Mouse (Mus musculus) neural tube, embryonic 14.5 days (tissue): ENCODE measurements around the gene Ncoa5. TPM values are rescaled to one million over a fixed set of nuclear protein-coding genes. Genes with fewer than 3 reads are reported as not detected.
A peak's percentile ranks its signal among the peaks of the same experiment; 100 is the strongest.

Source experiments
- ATAC-seq: fragments of 200-750 bp; cut with Nextera tagmentation; 2 replicates; pipeline ENCODE4 v1.8.0; 2017; ENCODE audit warnings: low read depth, mild to moderate bottlenecking, moderate TSS enrichment, moderate library complexity
- H3K27ac ChIP-seq: fragments of 300-500 bp; sonication (generic); 2 replicates; pipeline ENCODE4 v1.5.1; 2014; ENCODE audit warnings: low read depth, mild to moderate bottlenecking, control low read depth, low read length, moderate library complexity, mixed read lengths
- H3K27me3 ChIP-seq: fragments of 300-500 bp; sonication (generic); 2 replicates; pipeline ENCODE4 v1.6.1; 2014; ENCODE audit warnings: low read length; ENCODE audit not compliant: control insufficient read depth, insufficient read depth
- H3K36me3 ChIP-seq: fragments of 300-500 bp; sonication (generic); 2 replicates; pipeline ENCODE4 v1.6.1; 2014; ENCODE audit warnings: low read length, mixed read lengths; ENCODE audit not compliant: control insufficient read depth, insufficient read depth
- H3K4me1 ChIP-seq: fragments of 300-500 bp; sonication (generic); 2 replicates; pipeline ENCODE4 v1.6.1; 2014; ENCODE audit warnings: low read length; ENCODE audit not compliant: control insufficient read depth, insufficient read depth
- H3K4me2 ChIP-seq: fragments of 300-500 bp; sonication (generic); 2 replicates; pipeline ENCODE4 v1.6.1; 2014; ENCODE audit warnings: mild to moderate bottlenecking, low read depth, low read length, control low read depth
- H3K4me3 ChIP-seq: fragments of 300-500 bp; sonication (generic); 2 replicates; pipeline ENCODE4 v1.5.1; 2014; ENCODE audit warnings: low read depth, low read length, control low read depth, mixed read lengths
- H3K9ac ChIP-seq: fragments of 300-500 bp; sonication (generic); replicated peaks from 2 replicates; pipeline ENCODE4 v1.6.1; 2014; ENCODE audit warnings: low read depth, mild to moderate bottlenecking, control low read depth, low read length, mixed read lengths
- H3K9me3 ChIP-seq: fragments of 300-500 bp; sonication (generic); 2 replicates; pipeline ENCODE4 v1.6.1; 2016; ENCODE audit warnings: low read length; ENCODE audit not compliant: control insufficient read depth
- WGBS: fragments of 180-500 bp; shearing (Covaris S2); extraction: QIAGEN DNeasy Blood & Tissue Kit; methylation state at CpG from one replicate; pipeline ENCODE4 v1.1.7; 2014; 5-methylcytosine and 5-hydroxymethylcytosine counted together
- polyA plus RNA-seq: library from polyadenylated mRNA; unstranded; fragments of >200 nt; fragmentation: Nextera tagmentation; extraction: Ambion mirVana; gene quantifications from 2 replicates; pipeline ENCODE4 v1.2.1, GENCODE M21; 2014

The Ncoa5 gene
- polyA plus RNA-seq, 1 experiment from 2014 or later, result 79.5 TPM

GRCm38 (mm10) chr2:165070096-165070816 is 35.6 kb upstream of the Ncoa5 start:
- no peak overlapping the region for H3K9ac ChIP-seq
- 0 out of 2 replicates have a peak, but pooled peaks have one; percentile 9 for ATAC-seq

GRCm38 (mm10) chr2:165068806-165069205 is 34.1 kb upstream of the Ncoa5 start:
- H3K4me3 ChIP-seq, result no peak overlapping the region
- no peaks in the 10 kb centered on the region for H3K36me3 ChIP-seq
- H3K27ac ChIP-seq, result no peak overlapping the region
- no peak overlapping the region for H3K9ac ChIP-seq
- no peak overlapping the region for H3K4me2 ChIP-seq
- H3K9me3 ChIP-seq, result no peaks in the 10 kb centered on the region
- WGBS, result 63% methylated on average over 2 of the region's 2 CpGs
- H3K27me3 ChIP-seq, result 0 out of 2 replicates have a peak, but pooled peaks cover 2% of the 10 kb centered on the region
- ATAC-seq, result no peak
- H3K4me1 ChIP-seq, result 0 out of 2 replicates have a peak, but pooled peaks cover 6% of the 10 kb centered on the region

More at GRCm38 (mm10) chr2:165070096-165070816, 35.6 kb upstream of the Ncoa5 start:
- H3K36me3 ChIP-seq, result no peaks in the 10 kb centered on the region
- H3K4me3 ChIP-seq, result no peak overlapping the region
- H3K9me3 ChIP-seq, result no peaks in the 10 kb centered on the region
- H3K27ac ChIP-seq, result no peak overlapping the region
- 23% methylated on average over 23 of the region's 23 CpGs for WGBS
- peaks cover 9% of the 10 kb centered on the region for H3K27me3 ChIP-seq
- H3K4me2 ChIP-seq, result no peak overlapping the region; the same call in 1 of the 2 replicates
- 0 out of 2 replicates have a peak, but pooled peaks cover 6% of the 10 kb centered on the region for H3K4me1 ChIP-seq

GRCm38 (mm10) chr2:165064489-165064888 is 29.8 kb upstream of the Ncoa5 start:
- Histone ChIP-seq H3K4me2 (no peak overlapping the region), H3K9me3 (no peaks in the 10 kb centered on the region), H3K4me3 (no peak overlapping the region), H3K27ac (no peak overlapping the region), H3K36me3 (no peaks in the 10 kb centered on the region), H3K9ac (no peak overlapping the region), H3K4me1 (no peaks in the 10 kb centered on the region), H3K27me3 (no peaks in the 10 kb centered on the region)
- WGBS, result 35% methylated on average over 7 of the region's 7 CpGs
- ATAC-seq, result no peak

- 84% methylated on average over 16 of the region's 16 CpGs for WGBS
- Histone ChIP-seq H3K27me3 (no peaks in the 10 kb centered on the region), H3K4me1 (no peaks in the 10 kb centered on the region), H3K9ac (no peak overlapping the region), H3K27ac (no peak overlapping the region), H3K36me3 (no peaks in the 10 kb centered on the region), H3K9me3 (no peaks in the 10 kb centered on the region), H3K4me2 (no peak overlapping the region), H3K4me3 (no peak overlapping the region)
- ATAC-seq, result no peak
Observed at GRCm38 (mm10) chr2:165061638-165062433, 27.2 kb upstream of the Ncoa5 start.

GRCm38 (mm10) chr2:165059961-165060360 is 25.3 kb upstream of the Ncoa5 start:
- Histone ChIP-seq H3K27me3 (0 out of 2 replicates have a peak, but pooled peaks cover 2% of the 10 kb centered on the region), H3K27ac (no peak overlapping the region), H3K4me2 (no peak overlapping the region), H3K36me3 (no peaks in the 10 kb centered on the region), H3K4me1 (no peaks in the 10 kb centered on the region), H3K9me3 (no peaks in the 10 kb centered on the region), H3K9ac (no peak overlapping the region), H3K4me3 (no peak overlapping the region)
- 95% methylated on average over 4 of the region's 4 CpGs for WGBS
- ATAC-seq, result no peak

- Histone ChIP-seq H3K4me3 (no peak overlapping the region), H3K4me1 (no peaks in the 10 kb centered on the region), H3K9me3 (no peaks in the 10 kb centered on the region), H3K36me3 (no peaks in the 10 kb centered on the region), H3K9ac (no peak overlapping the region), H3K27me3 (0 out of 2 replicates have a peak, but pooled peaks cover 2% of the 10 kb centered on the region), H3K27ac (no peak overlapping the region), H3K4me2 (peak overlapping the region; percentile 18; the same call in 1 of the 2 replicates)
- WGBS, result 86% methylated on average over 14 of the region's 14 CpGs
- no peak for ATAC-seq
Observed at GRCm38 (mm10) chr2:165056377-165057085, 21.9 kb upstream of the Ncoa5 start.

GRCm38 (mm10) chr2:165055905-165056304 is 21.2 kb upstream of the Ncoa5 start:
- H3K27ac ChIP-seq, result no peak overlapping the region
- H3K9me3 ChIP-seq, result no peaks in the 10 kb centered on the region
- H3K4me3 ChIP-seq, result peak overlapping the region; percentile 4; the same call in 1 of the 2 replicates
- peak overlapping the region; percentile 18; the same call in 1 of the 2 replicates for H3K4me2 ChIP-seq
- H3K9ac ChIP-seq, result no peak overlapping the region
- ATAC-seq, result no peak
- no peaks in the 10 kb centered on the region for H3K36me3 ChIP-seq
- 12% methylated on average over 7 of the region's 7 CpGs for WGBS
- no peaks in the 10 kb centered on the region for H3K4me1 ChIP-seq
- 0 out of 2 replicates have a peak, but pooled peaks cover 2% of the 10 kb centered on the region for H3K27me3 ChIP-seq

- Histone ChIP-seq H3K4me3 (peak within 1 kb of the TSS; percentile 4; the same call in 1 of the 2 replicates), H3K36me3 (no peaks in the 10 kb centered on the region), H3K4me1 (no peaks in the 10 kb centered on the region), H3K9me3 (no peaks in the 10 kb centered on the region), H3K9ac (no peak within 1 kb of the TSS), H3K27ac (no peak within 1 kb of the TSS), H3K4me2 (peak within 1 kb of the TSS; percentile 18; the same call in 1 of the 2 replicates), H3K27me3 (0 out of 2 replicates have a peak, but pooled peaks cover 2% of the 10 kb centered on the region)
- 16% methylated on average over 25 of the region's 25 CpGs for WGBS
- ATAC-seq, result 0 out of 2 replicates have a peak, but pooled peaks have one; percentile 31
Observed at GRCm38 (mm10) chr2:165054888-165055852, 20.5 kb upstream of the Ncoa5 start, which contains the start of gene Cd40. Cd40 (plus strand) TSS chr2:165055627.
